Mouse (Mus musculus) R1 (cell line): ENCODE measurements around the gene Plcb3.

Experiments used
- DNase-seq: peaks from one replicate; pipeline ENCODE4 v3.0.0-alpha.2; 2018; ENCODE audit warnings: low read depth, low spot score

The Plcb3 gene

GRCm38 (mm10) chr19:6920741-6921636 lies 55.3 kb downstream of the Plcb3 start:
- peak; percentile 87 for DNase-seq

GRCm38 (mm10) chr19:6919876-6920740 lies 56.2 kb downstream of the Plcb3 start:
- peak; percentile 49 for DNase-seq

GRCm38 (mm10) chr19:6919431-6919830 lies 56.8 kb downstream of the Plcb3 start:
- DNase-seq = no peak

GRCm38 (mm10) chr19:6918321-6918720 lies 57.9 kb downstream of the Plcb3 start:
- DNase-seq = no peak

- no peak for DNase-seq
These were observed 59.8 kb downstream of the Plcb3 start for GRCm38 (mm10) chr19:6916496-6916895.

GRCm38 (mm10) chr19:6915276-6915675 lies 61.0 kb downstream of the Plcb3 start:
- no peak for DNase-seq

- no peak for DNase-seq
These were observed 61.7 kb downstream of the Plcb3 start for GRCm38 (mm10) chr19:6914540-6914939.

- DNase-seq = no peak
These were observed 62.3 kb downstream of the Plcb3 start for GRCm38 (mm10) chr19:6913991-6914390.

GRCm38 (mm10) chr19:6913036-6913435 lies 63.2 kb downstream of the Plcb3 start:
- DNase-seq = no peak

- no peak for DNase-seq
These were observed 63.9 kb downstream of the Plcb3 start for GRCm38 (mm10) chr19:6912205-6912970.

GRCm38 (mm10) chr19:6911101-6912074 lies 64.9 kb downstream of the Plcb3 start:
- DNase-seq = no peak

GRCm38 (mm10) chr19:6910306-6910705 lies 66.0 kb downstream of the Plcb3 start:
- peak; percentile 73 for DNase-seq

- DNase-seq = peak; percentile 98
These were observed 66.6 kb downstream of the Plcb3 start, which contains the start of the genes Trmt112 and Prdx5 for GRCm38 (mm10) chr19:6909507-6910289. TSS of gene Trmt112 (plus strand) at chr19:6909698. TSS of gene Prdx5 (minus strand) at chr19:6910106.

- DNase-seq = peak; percentile 29
These were observed 67.2 kb downstream of the Plcb3 start for GRCm38 (mm10) chr19:6909021-6909420.

- DNase-seq = no peak
These were observed 68.3 kb downstream of the Plcb3 start for GRCm38 (mm10) chr19:6907811-6908540.

- DNase-seq = no peak
These were observed 69.2 kb downstream of the Plcb3 start for GRCm38 (mm10) chr19:6907094-6907493.

GRCm38 (mm10) chr19:6906199-6906598 lies 70.1 kb downstream of the Plcb3 start:
- no peak for DNase-seq

GRCm38 (mm10) chr19:6905498-6906159 lies 70.6 kb downstream of the Plcb3 start:
- no peak for DNase-seq
